Mouse (Mus musculus) neural tube, embryonic 12.5 days (tissue): ENCODE data around the gene Gm815. TPM values are rescaled to one million over a fixed set of nuclear protein-coding genes. Genes with fewer than 3 reads are reported as not detected.
A peak's percentile ranks its signal among the peaks of the same experiment; 100 is the strongest.

Experiments used
- ATAC-seq: fragments of 200-750 bp; cut with Nextera tagmentation; 2 replicates; pipeline ENCODE4 v1.8.0; 2017; ENCODE audit warnings: low read depth, mild to moderate bottlenecking, moderate TSS enrichment, moderate library complexity; ENCODE audit not compliant: low FRiP score
- H3K27ac ChIP-seq: fragments of 300-500 bp; sonication (generic); 2 replicates; pipeline ENCODE4 v1.5.1; 2016
- H3K27me3 ChIP-seq: fragments of 300-500 bp; sonication (generic); replicated peaks from 2 replicates; pipeline ENCODE4 v1.6.1; 2016; ENCODE audit warnings: mild to moderate bottlenecking
- H3K36me3 ChIP-seq: fragments of 300-500 bp; sonication (generic); 2 replicates; pipeline ENCODE4 v1.6.1; 2016; ENCODE audit warnings: mild to moderate bottlenecking
- H3K4me1 ChIP-seq: fragments of 300-500 bp; sonication (generic); 2 replicates; pipeline ENCODE4 v1.6.1; 2016
- H3K4me2 ChIP-seq: fragments of 300-500 bp; sonication (generic); replicated peaks from 2 replicates; pipeline ENCODE4 v1.6.1; 2016; ENCODE audit warnings: mild to moderate bottlenecking
- H3K4me3 ChIP-seq: fragments of 300-500 bp; sonication (generic); 2 replicates; pipeline ENCODE4 v1.5.1; 2016
- H3K9ac ChIP-seq: fragments of 300-500 bp; sonication (generic); 2 replicates; pipeline ENCODE4 v1.6.1; 2016; ENCODE audit warnings: mild to moderate bottlenecking
- H3K9me3 ChIP-seq: fragments of 300-500 bp; sonication (generic); 2 replicates; pipeline ENCODE4 v1.6.1; 2016; ENCODE audit warnings: mild to moderate bottlenecking
- WGBS: fragments of 180-500 bp; shearing (Covaris S2); methylation state at CpG from one replicate; pipeline ENCODE4 v1.1.7; 2016; 5-methylcytosine and 5-hydroxymethylcytosine counted together
- polyA plus RNA-seq: library from polyadenylated mRNA; unstranded; fragments of >200 nt; fragmentation: Nextera tagmentation; extraction: Ambion mirVana; gene quantifications from 2 replicates; pipeline ENCODE4 v1.2.1, GENCODE M21; 2016

Gm815 gene
- polyA plus RNA-seq, 1 experiment from 2014 or later: not detected

GRCm38 (mm10) chr19:26858427-26859194, 27.1 kb upstream of the Gm815 start:
- Histone ChIP-seq H3K27me3 (no peaks in the 10 kb centered on the region), H3K27ac (no peak overlapping the region), H3K9me3 (no peaks in the 10 kb centered on the region), H3K36me3 (no peaks in the 10 kb centered on the region), H3K4me1 (0 out of 2 replicates have a peak, but pooled peaks cover 6% of the 10 kb centered on the region), H3K9ac (no peak overlapping the region), H3K4me2 (no peak overlapping the region), H3K4me3 (no peak overlapping the region)
- WGBS: 84% methylated on average over 12 of the region's 12 CpGs
- ATAC-seq: no peak

- ATAC-seq: no peak
Measured at GRCm38 (mm10) chr19:26859195-26859570, 26.5 kb upstream of the Gm815 start.

GRCm38 (mm10) chr19:26863662-26864061, 22.0 kb upstream of the Gm815 start:
- Histone ChIP-seq H3K36me3 (no peaks in the 10 kb centered on the region), H3K9ac (no peak overlapping the region), H3K4me3 (no peak overlapping the region), H3K4me1 (peaks cover 23% of the 10 kb centered on the region), H3K27me3 (no peaks in the 10 kb centered on the region), H3K4me2 (no peak overlapping the region), H3K27ac (no peak overlapping the region), H3K9me3 (no peaks in the 10 kb centered on the region)
- ATAC-seq: no peak
- 55% methylated on average over 5 of the region's 5 CpGs for WGBS

More at GRCm38 (mm10) chr19:26859195-26859570, 26.5 kb upstream of the Gm815 start:
- no peaks in the 10 kb centered on the region for H3K27me3 ChIP-seq
- no peak overlapping the region for H3K9ac ChIP-seq
- H3K27ac ChIP-seq: no peak overlapping the region
- 65% methylated on average over 5 of the region's 5 CpGs for WGBS
- H3K4me3 ChIP-seq: no peak overlapping the region
- no peaks in the 10 kb centered on the region for H3K36me3 ChIP-seq
- H3K4me2 ChIP-seq: no peak overlapping the region
- no peaks in the 10 kb centered on the region for H3K9me3 ChIP-seq
- H3K4me1 ChIP-seq: 0 out of 2 replicates have a peak, but pooled peaks cover 6% of the 10 kb centered on the region

GRCm38 (mm10) chr19:26864975-26865690, 20.5 kb upstream of the Gm815 start:
- no peak overlapping the region for H3K9ac ChIP-seq
- 0 out of 2 replicates have a peak overlapping the region, but pooled peaks have one; percentile 43 for H3K27ac ChIP-seq
- 0 out of 2 replicates have a peak overlapping the region, but pooled peaks have one; percentile 21 for H3K4me2 ChIP-seq
- H3K27me3 ChIP-seq: no peaks in the 10 kb centered on the region
- H3K9me3 ChIP-seq: no peaks in the 10 kb centered on the region
- no peak overlapping the region for H3K4me3 ChIP-seq
- WGBS: 27% methylated on average over 15 of the region's 15 CpGs
- H3K36me3 ChIP-seq: no peaks in the 10 kb centered on the region
- peak; percentile 54 for ATAC-seq
- H3K4me1 ChIP-seq: peaks cover 28% of the 10 kb centered on the region

GRCm38 (mm10) chr19:26865736-26866135, 19.9 kb upstream of the Gm815 start:
- Histone ChIP-seq H3K36me3 (no peaks in the 10 kb centered on the region), H3K27ac (peak overlapping the region; percentile 43; the same call in 1 of the 2 replicates), H3K4me3 (no peak overlapping the region), H3K4me1 (peaks cover 35% of the 10 kb centered on the region), H3K4me2 (peak overlapping the region; percentile 1; the same call in 1 of the 2 replicates), H3K9me3 (no peaks in the 10 kb centered on the region), H3K27me3 (no peaks in the 10 kb centered on the region), H3K9ac (no peak overlapping the region)
- ATAC-seq: peak; percentile 90
- 1% methylated on average over 7 of the region's 7 CpGs for WGBS

- no peaks in the 10 kb centered on the region for H3K9me3 ChIP-seq
- no peak overlapping the region for H3K4me2 ChIP-seq
- no peak for ATAC-seq
- H3K9ac ChIP-seq: no peak overlapping the region
- WGBS: 54% methylated on average over 3 of the region's 3 CpGs
- H3K27me3 ChIP-seq: no peaks in the 10 kb centered on the region
- H3K36me3 ChIP-seq: no peaks in the 10 kb centered on the region
- no peak overlapping the region for H3K4me3 ChIP-seq
- H3K4me1 ChIP-seq: peaks cover 34% of the 10 kb centered on the region
- H3K27ac ChIP-seq: no peak overlapping the region
Measured at GRCm38 (mm10) chr19:26869591-26869990, 16.1 kb upstream of the Gm815 start.

- Histone ChIP-seq H3K36me3 (no peaks in the 10 kb centered on the region), H3K9me3 (no peaks in the 10 kb centered on the region), H3K4me2 (0 out of 2 replicates have a peak overlapping the region, but pooled peaks have one; percentile 5), H3K4me1 (peaks cover 34% of the 10 kb centered on the region), H3K4me3 (no peak overlapping the region), H3K9ac (no peak overlapping the region), H3K27ac (no peak overlapping the region), H3K27me3 (no peaks in the 10 kb centered on the region)
- no peak for ATAC-seq
- WGBS: 18% methylated on average over 7 of the region's 7 CpGs
Measured at GRCm38 (mm10) chr19:26870280-26870679, 15.4 kb upstream of the Gm815 start.

DNA sequence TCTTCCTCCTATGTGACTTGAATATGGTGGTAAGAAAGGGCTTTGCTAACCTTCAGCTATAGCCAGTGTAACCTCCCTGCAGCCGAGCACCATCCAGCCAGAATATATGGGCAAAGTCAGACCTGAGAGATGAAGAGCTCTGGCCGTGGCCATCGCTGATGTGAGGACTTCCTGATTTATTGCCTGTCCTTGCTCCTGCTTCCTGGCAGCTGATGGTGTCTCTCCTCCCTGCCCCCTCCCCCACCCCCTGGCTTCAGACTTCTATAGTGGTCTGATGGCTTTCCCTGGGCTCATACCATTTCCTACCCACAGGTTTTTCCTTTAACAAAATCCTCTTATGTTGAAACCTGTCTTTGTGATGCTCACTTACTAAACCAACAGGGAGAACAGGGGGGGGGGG, 14.6 kb upstream of the Gm815 start:
- H3K4me3 ChIP-seq: no peak overlapping the region
- no peak overlapping the region for H3K4me2 ChIP-seq
- no peaks in the 10 kb centered on the region for H3K36me3 ChIP-seq
- no peak overlapping the region for H3K27ac ChIP-seq
- no peaks in the 10 kb centered on the region for H3K9me3 ChIP-seq
- no peaks in the 10 kb centered on the region for H3K27me3 ChIP-seq
- no peak overlapping the region for H3K9ac ChIP-seq
- H3K4me1 ChIP-seq: peaks cover 29% of the 10 kb centered on the region
- 0 out of 2 replicates have a peak, but pooled peaks have one; percentile 17 for ATAC-seq
- 2% methylated on average over 3 of the region's 3 CpGs for WGBS

GRCm38 (mm10) chr19:26872886-26873285, 12.8 kb upstream of the Gm815 start:
- Histone ChIP-seq H3K9me3 (no peaks in the 10 kb centered on the region), H3K36me3 (no peaks in the 10 kb centered on the region), H3K4me1 (peaks cover 23% of the 10 kb centered on the region), H3K9ac (no peak overlapping the region), H3K27me3 (no peaks in the 10 kb centered on the region), H3K4me3 (no peak overlapping the region), H3K27ac (no peak overlapping the region), H3K4me2 (no peak overlapping the region)
- ATAC-seq: no peak
- WGBS: 43% methylated on average over 6 of the region's 6 CpGs

DNA sequence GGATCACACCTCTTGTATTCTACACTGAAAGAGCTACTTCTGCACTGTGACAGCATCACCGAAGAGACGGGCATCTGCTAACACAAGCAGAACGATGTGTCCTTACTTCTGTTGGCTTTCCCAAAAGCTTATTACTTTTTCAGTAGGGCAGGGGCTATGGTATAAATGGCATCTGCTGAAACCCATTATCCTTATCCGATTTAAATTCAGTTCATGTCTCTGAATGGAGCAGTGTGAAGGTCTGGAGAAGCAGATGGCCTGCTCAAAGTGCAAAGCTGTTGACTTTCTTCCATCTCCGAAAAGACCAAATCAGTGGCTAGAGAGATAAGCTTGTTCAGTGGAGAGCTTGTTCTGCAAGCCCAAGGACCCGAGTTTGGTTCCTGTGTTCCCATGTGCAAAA, 10.1 kb upstream of the Gm815 start:
- no peak for ATAC-seq
- Histone ChIP-seq H3K36me3 (no peaks in the 10 kb centered on the region), H3K27ac (no peak overlapping the region), H3K27me3 (no peaks in the 10 kb centered on the region), H3K4me3 (no peak overlapping the region), H3K9ac (no peak overlapping the region), H3K4me2 (no peak overlapping the region), H3K4me1 (peaks cover 13% of the 10 kb centered on the region), H3K9me3 (no peaks in the 10 kb centered on the region)
- 85% methylated on average over 6 of the region's 6 CpGs for whole genome bisulfite sequencing

DNA sequence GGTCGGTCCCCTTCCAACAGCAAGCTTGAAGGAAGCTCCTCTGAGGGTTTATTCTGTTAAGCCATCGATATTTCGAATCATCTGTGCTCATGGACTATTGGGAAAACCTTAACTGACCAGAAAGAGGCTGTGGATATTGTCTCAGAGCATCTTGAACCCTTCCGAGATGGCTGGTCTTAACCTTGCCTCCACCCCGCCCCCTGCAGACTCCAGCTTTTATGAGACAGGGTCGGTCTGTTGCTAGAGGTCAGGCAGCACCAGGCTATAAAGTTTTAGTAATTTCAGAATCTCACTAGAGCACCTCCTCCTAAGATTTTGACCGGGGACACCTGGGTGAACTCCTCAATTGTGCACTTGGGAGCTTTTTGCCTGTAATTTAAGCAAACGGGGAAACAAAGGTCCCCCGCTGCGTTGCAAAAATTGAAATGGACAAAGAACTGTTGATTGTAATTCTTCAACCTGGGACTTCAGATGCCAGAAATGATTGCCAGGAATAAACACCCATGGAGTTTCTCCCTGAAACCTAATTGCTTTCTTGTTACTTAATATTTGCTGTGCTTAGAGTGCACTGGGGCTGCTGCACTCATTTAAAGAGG, 8.4 kb upstream of the Gm815 start:
- Histone ChIP-seq H3K4me2 (no peak overlapping the region; the same call in 1 of the 2 replicates), H3K9ac (no peak overlapping the region), H3K4me1 (peaks cover 6% of the 10 kb centered on the region), H3K36me3 (no peaks in the 10 kb centered on the region), H3K27me3 (no peaks in the 10 kb centered on the region), H3K4me3 (no peak overlapping the region), H3K9me3 (no peaks in the 10 kb centered on the region), H3K27ac (no peak overlapping the region)
- no peak for ATAC-seq
- WGBS: 13% methylated on average over 10 of the region's 10 CpGs

DNA sequence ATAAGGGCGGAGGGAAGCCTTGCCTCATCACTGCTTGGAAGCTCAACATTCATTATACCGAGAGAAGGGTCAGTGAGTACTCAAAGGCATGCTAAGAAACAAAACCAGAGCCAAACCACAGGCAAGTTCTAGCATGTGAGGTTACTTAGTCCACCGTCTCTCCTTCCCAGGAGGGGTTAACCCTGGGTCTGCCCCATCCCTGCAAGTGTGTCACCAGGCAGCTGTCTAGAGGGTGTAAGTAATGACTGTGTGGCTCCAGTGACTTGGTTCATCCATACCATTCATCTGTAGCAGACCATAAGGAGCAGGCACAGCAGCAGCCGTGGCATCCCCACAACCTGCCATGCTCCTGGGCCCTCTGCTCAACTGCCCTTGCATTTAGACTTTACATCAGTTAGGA, 5.8 kb upstream of the Gm815 start:
- no peak for ATAC-seq
- H3K27ac ChIP-seq: no peak overlapping the region
- WGBS: 77% methylated on average over 4 of the region's 4 CpGs
- no peaks in the 10 kb centered on the region for H3K27me3 ChIP-seq
- peaks cover 6% of the 10 kb centered on the region for H3K4me1 ChIP-seq
- no peaks in the 10 kb centered on the region for H3K36me3 ChIP-seq
- H3K9me3 ChIP-seq: no peaks in the 10 kb centered on the region
- H3K9ac ChIP-seq: no peak overlapping the region
- no peak overlapping the region for H3K4me3 ChIP-seq
- no peak overlapping the region for H3K4me2 ChIP-seq
